Mouse (Mus musculus) limb, embryonic 14.5 days (tissue): ENCODE measurements at regions not wholly inside any gene's neighbourhood (a gene's known extent, or its start where the extent isn't known, plus 50 kb on each side); places are given as distances from the start of the nearest gene placed in this dataset.
A peak's percentile ranks its signal among the peaks of the same experiment; 100 is the strongest.

Source experiments
- ATAC-seq: fragments of 200-750 bp; cut with Nextera tagmentation; 2 replicates; pipeline ENCODE4 v1.8.0; 2017; ENCODE audit warnings: low read depth, moderate number of reproducible peaks, moderate TSS enrichment; ENCODE audit not compliant: low FRiP score
- DNase-seq: peaks from one replicate; pipeline ENCODE4 v3.0.0-alpha.2; 2015; ENCODE audit warnings: low spot score
- H3K27ac ChIP-seq: fragments of 300-500 bp; sonication (generic); replicated peaks from 2 replicates; pipeline ENCODE4 v1.5.1; 2014; ENCODE audit warnings: low read depth, mild to moderate bottlenecking, low read length, moderate library complexity, mixed read lengths
- H3K27me3 ChIP-seq: fragments of 300-500 bp; sonication (generic); 2 replicates; pipeline ENCODE4 v1.6.1; 2014; ENCODE audit warnings: low read length, mixed read lengths; ENCODE audit not compliant: control insufficient read depth, insufficient read depth
- H3K36me3 ChIP-seq: fragments of 300-500 bp; sonication (generic); 2 replicates; pipeline ENCODE4 v1.6.1; 2014; ENCODE audit warnings: mild to moderate bottlenecking, low read length, moderate library complexity, mixed read lengths; ENCODE audit not compliant: control insufficient read depth, insufficient read depth
- H3K4me1 ChIP-seq: fragments of 300-500 bp; sonication (generic); 2 replicates; pipeline ENCODE4 v1.6.1; 2014; ENCODE audit warnings: antibody characterized with exemption, low read length, mixed read lengths; ENCODE audit not compliant: control insufficient read depth, insufficient read depth
- H3K4me2 ChIP-seq: fragments of 300-500 bp; sonication (generic); replicated peaks from 2 replicates; pipeline ENCODE4 v1.6.1; 2014; ENCODE audit warnings: low read depth, mild to moderate bottlenecking, low read length, moderate library complexity; ENCODE audit not compliant: severe bottlenecking
- H3K4me3 ChIP-seq: fragments of 300-500 bp; sonication (generic); replicated peaks from 2 replicates; pipeline ENCODE4 v1.5.1; 2014; ENCODE audit warnings: low read length
- H3K9ac ChIP-seq: fragments of 300-500 bp; sonication (generic); 2 replicates; pipeline ENCODE4 v1.6.1; 2014; ENCODE audit warnings: mild to moderate bottlenecking, low read depth, low read length, moderate library complexity; ENCODE audit not compliant: severe bottlenecking
- H3K9me3 ChIP-seq: fragments of 300-500 bp; sonication (generic); 2 replicates; pipeline ENCODE4 v1.6.1; 2016; ENCODE audit warnings: low read length; ENCODE audit not compliant: control insufficient read depth
- POLR2A ChIP-seq: fragments of 200-500 bp; IDR thresholded peaks from 2 replicates; pipeline ENCODE4 v1.8.0; 2012; ENCODE audit warnings: inconsistent platforms, mild to moderate bottlenecking, moderate library complexity, borderline replicate concordance; ENCODE audit not compliant: insufficient read depth, insufficient read length; ENCODE audit errors: extremely low read depth
- WGBS: fragments of 180-500 bp; shearing (Covaris S2); extraction: QIAGEN DNeasy Blood & Tissue Kit; methylation state at CpG from one replicate; pipeline ENCODE4 v1.1.7; 2014; 5-methylcytosine and 5-hydroxymethylcytosine counted together

DNA sequence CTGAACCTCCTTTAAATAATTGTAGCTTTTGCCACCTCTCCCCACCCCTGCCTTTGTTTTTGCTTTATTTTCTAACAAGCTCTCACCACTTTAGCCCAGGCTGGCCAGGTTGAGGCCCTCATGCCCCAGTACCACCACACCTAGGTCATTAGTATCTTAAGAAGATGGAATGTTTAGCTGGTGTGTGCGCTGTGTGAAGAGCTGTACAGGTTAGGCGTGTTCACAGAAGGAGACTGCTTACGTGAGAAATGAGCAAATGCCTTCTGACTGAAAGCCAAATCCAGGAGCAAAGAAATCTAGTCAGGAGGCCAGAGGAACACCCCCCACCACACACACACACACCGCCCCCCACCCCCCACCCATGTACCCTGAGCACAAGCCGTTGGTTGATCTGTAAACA lies 303.4 kb downstream of the Klf5 start:
- no peaks in the 10 kb centered on the region for H3K27me3 ChIP-seq
- ATAC-seq, result no peak
- 0 out of 2 replicates have a peak, but pooled peaks cover 5% of the 10 kb centered on the region for H3K4me1 ChIP-seq
- 80% methylated on average over 5 of the region's 5 CpGs for WGBS
- no peaks in the 10 kb centered on the region for H3K9me3 ChIP-seq
- no peak for DNase-seq
- no peak overlapping the region for H3K4me3 ChIP-seq
- no peak overlapping the region for H3K4me2 ChIP-seq
- no peak overlapping the region for H3K27ac ChIP-seq
- no peak for TF ChIP-seq POLR2A
- H3K9ac ChIP-seq, result no peak overlapping the region
- no peaks in the 10 kb centered on the region for H3K36me3 ChIP-seq

DNA sequence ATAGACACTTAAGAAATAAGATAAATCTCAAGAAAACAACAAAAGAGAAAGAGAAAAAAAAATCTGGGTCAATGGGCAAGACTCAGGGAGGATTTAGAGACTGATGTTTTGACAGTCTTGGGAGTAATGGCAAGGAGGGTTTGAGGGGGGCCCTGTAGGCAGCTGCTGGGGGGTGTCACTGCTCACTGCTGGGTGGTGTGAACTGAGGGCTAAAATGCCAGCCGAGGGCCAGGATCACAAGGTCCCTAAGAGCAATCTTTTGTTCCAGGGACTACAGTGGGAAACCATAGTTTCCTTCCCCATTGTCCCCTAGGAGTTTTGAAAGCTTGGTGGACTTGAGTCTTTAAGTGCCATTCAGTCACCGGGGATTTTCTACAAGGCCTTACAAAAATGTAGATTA lies 304.8 kb downstream of the Klf5 start:
- H3K4me2 ChIP-seq, result no peak overlapping the region
- H3K4me1 ChIP-seq, result 0 out of 2 replicates have a peak, but pooled peaks cover 5% of the 10 kb centered on the region
- H3K27ac ChIP-seq, result no peak overlapping the region
- H3K27me3 ChIP-seq, result no peaks in the 10 kb centered on the region
- no peaks in the 10 kb centered on the region for H3K36me3 ChIP-seq
- no peak for DNase-seq
- H3K4me3 ChIP-seq, result no peak overlapping the region
- H3K9ac ChIP-seq, result no peak overlapping the region
- TF ChIP-seq POLR2A, result no peak
- no peak for ATAC-seq
- WGBS, result 44% methylated on average over 2 of the region's 2 CpGs
- H3K9me3 ChIP-seq, result no peaks in the 10 kb centered on the region

DNA sequence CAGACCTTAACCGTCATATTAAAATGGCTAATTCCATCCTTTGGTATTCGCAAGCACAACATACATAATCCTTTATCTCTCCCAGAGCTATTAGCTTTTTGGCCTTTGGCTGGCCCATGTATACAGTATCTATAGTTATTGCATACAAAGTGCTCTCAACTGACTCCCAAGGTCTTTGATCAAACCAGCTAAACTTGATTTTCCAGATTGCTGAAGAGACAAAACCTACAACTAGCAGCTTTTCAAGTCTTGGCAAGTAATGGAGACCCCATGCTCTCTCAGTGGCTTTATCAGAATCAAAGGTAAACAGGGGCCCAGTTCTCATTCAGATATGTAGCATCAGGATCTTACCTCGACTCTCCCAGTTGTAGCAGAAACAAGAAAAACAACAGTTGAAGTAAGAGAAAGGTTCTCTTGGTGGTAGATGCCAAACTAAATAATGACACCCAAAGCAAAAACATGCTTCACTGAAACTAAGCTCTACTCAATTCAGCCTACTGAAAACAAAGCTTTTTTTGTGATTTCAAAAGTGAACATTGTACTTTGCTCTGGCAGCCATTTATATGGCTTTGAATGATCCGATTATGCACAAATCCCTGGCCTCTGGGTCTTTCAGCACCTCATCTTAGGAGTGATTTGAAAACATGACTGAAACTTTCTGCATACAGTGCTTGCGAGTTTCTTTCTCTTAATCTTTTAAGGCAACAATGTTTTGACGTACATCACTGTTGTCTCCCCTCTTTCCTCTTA lies 307.0 kb downstream of the Klf5 start:
- no peak for TF ChIP-seq POLR2A
- H3K27ac ChIP-seq, result no peak overlapping the region
- H3K36me3 ChIP-seq, result no peaks in the 10 kb centered on the region
- no peak overlapping the region for H3K9ac ChIP-seq
- 0 out of 2 replicates have a peak, but pooled peaks cover 5% of the 10 kb centered on the region for H3K4me1 ChIP-seq
- no peaks in the 10 kb centered on the region for H3K27me3 ChIP-seq
- H3K9me3 ChIP-seq, result no peaks in the 10 kb centered on the region
- no peak overlapping the region for H3K4me3 ChIP-seq
- peak; percentile 31 for DNase-seq
- no peak overlapping the region for H3K4me2 ChIP-seq
- ATAC-seq, result no peak
- 72% methylated on average over 6 of the region's 6 CpGs for WGBS

DNA sequence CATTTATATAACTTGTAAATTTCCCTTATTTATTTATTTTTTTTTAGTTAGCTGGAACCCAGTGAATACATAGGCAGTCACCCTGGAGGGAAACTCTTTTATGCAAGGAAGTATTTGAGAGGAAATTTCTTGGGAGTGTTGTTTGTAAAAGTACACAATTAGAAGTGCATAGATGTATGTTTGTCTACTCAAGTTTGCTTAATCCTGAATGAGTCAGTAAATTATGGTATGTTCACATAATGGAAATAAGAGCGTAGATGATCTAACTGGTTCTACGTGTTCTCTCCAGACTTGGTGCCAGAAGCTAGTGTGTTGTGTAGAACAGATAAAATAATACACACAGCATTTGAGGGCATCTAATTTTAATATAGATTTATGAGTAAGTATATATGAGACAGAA lies 310.5 kb downstream of the Klf5 start:
- Histone ChIP-seq H3K36me3 (no peaks in the 10 kb centered on the region), H3K9ac (no peak overlapping the region), H3K27ac (no peak overlapping the region), H3K4me1 (no peaks in the 10 kb centered on the region), H3K4me2 (no peak overlapping the region), H3K9me3 (no peaks in the 10 kb centered on the region), H3K27me3 (no peaks in the 10 kb centered on the region), H3K4me3 (no peak overlapping the region)
- WGBS, result 97% methylated on average over 2 of the region's 2 CpGs
- no peak for TF ChIP-seq POLR2A
- ATAC-seq (no peak), DNase-seq (no peak)

DNA sequence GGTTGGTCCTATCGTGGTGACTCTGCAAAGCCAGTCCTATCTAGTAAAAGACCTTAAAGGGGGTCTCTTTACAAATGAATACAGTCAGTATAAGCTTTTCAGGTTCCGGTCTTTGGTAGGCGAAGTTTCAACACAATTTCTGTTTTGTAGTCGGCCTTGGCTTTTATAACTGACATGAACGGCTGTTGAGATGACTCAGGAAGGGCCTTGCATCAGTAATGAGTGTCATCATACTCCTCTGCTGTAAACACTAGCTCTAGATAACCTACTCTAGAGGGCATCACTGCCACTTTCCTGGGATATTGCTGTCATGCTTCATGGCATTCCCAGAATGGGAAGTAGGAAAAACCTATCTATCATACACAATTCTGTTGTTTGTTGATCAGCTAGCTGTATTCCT lies 312.9 kb downstream of the Klf5 start:
- Histone ChIP-seq H3K4me3 (no peak overlapping the region), H3K4me1 (no peaks in the 10 kb centered on the region), H3K27me3 (no peaks in the 10 kb centered on the region), H3K9ac (no peak overlapping the region), H3K36me3 (no peaks in the 10 kb centered on the region), H3K4me2 (no peak overlapping the region), H3K9me3 (no peaks in the 10 kb centered on the region), H3K27ac (no peak overlapping the region)
- 89% methylated on average over 5 of the region's 5 CpGs for WGBS
- DNase-seq, result no peak
- no peak for TF ChIP-seq POLR2A
- no peak for ATAC-seq
